Mouse (Mus musculus) heart, embryonic 14.5 days (tissue): ENCODE measurements at regions not wholly inside any gene's neighbourhood (a gene's known extent, or its start where the extent isn't known, plus 50 kb on each side); places are given as distances from the start of the nearest gene placed in this dataset.

Experiments used
- ATAC-seq: fragments of 200-750 bp; cut with Nextera tagmentation; 2 replicates; pipeline ENCODE4 v1.8.0; 2017; ENCODE audit warnings: low read depth, moderate TSS enrichment; ENCODE audit not compliant: insufficient number of reproducible peaks, insufficient read depth, low FRiP score
- H3K27ac ChIP-seq, 2 experiments: fragments of 200-500 bp in 1 of 2; fragments of 300-500 bp in 1 of 2; sonication (generic) in 1 of 2; replicated peaks in 1 of 2; 2 replicates each; pipeline ENCODE4 v1.5.1; 2012 to 2014; ENCODE audit warnings: low read depth in 2 of 2, low read length in 2 of 2, control low read depth in 1 of 2, mild to moderate bottlenecking in 1 of 2, mixed read lengths in 1 of 2; ENCODE audit not compliant: control insufficient read depth in 1 of 2, insufficient read depth in 1 of 2
- H3K27me3 ChIP-seq: fragments of 300-500 bp; sonication (generic); 2 replicates; pipeline ENCODE4 v1.6.1; 2014; ENCODE audit warnings: mild to moderate bottlenecking, low read length, control low read depth; ENCODE audit not compliant: control insufficient read depth, insufficient read depth
- H3K36me3 ChIP-seq: fragments of 300-500 bp; sonication (generic); 2 replicates; pipeline ENCODE4 v1.6.1; 2014; ENCODE audit warnings: mild to moderate bottlenecking, control low read depth, low read length, mixed read lengths; ENCODE audit not compliant: control insufficient read depth, insufficient read depth
- H3K4me1 ChIP-seq, 2 experiments: fragments of 200-500 bp in 1 of 2; fragments of 300-500 bp in 1 of 2; sonication (generic) in 1 of 2; 2 replicates each; pipeline ENCODE4 v1.6.1; 2012 to 2014; ENCODE audit warnings: low read length in 2 of 2, control low read depth in 1 of 2, mixed read lengths in 1 of 2; ENCODE audit not compliant: control insufficient read depth in 2 of 2, insufficient read depth in 2 of 2
- H3K4me2 ChIP-seq: fragments of 300-500 bp; sonication (generic); 2 replicates; pipeline ENCODE4 v1.6.1; 2014; ENCODE audit warnings: mild to moderate bottlenecking, low read length
- H3K4me3 ChIP-seq, 2 experiments: fragments of 200-500 bp in 1 of 2; fragments of 300-500 bp in 1 of 2; sonication (generic) in 1 of 2; 2 replicates each; pipeline ENCODE4 v1.5.1; 2012 to 2014; ENCODE audit warnings: low read length in 2 of 2, mild to moderate bottlenecking in 2 of 2, control low read depth in 1 of 2, low read depth in 1 of 2, moderate library complexity in 1 of 2; ENCODE audit not compliant: control insufficient read depth in 1 of 2, insufficient read depth in 1 of 2
- H3K9ac ChIP-seq: fragments of 300-500 bp; sonication (generic); 2 replicates; pipeline ENCODE4 v1.6.1; 2014; ENCODE audit warnings: mild to moderate bottlenecking, low read length
- H3K9me3 ChIP-seq: fragments of 300-500 bp; sonication (generic); 2 replicates; pipeline ENCODE4 v1.6.1; 2016; ENCODE audit warnings: low read length, control low read depth; ENCODE audit not compliant: control insufficient read depth
- WGBS: fragments of 180-500 bp; shearing (Covaris S2); extraction: QIAGEN DNeasy Blood & Tissue Kit; methylation state at CpG from one replicate; pipeline ENCODE4 v1.1.7; 2014; 5-methylcytosine and 5-hydroxymethylcytosine counted together

GRCm38 (mm10) chr8:93591608-93592301 lies 56.1 kb upstream of the Ces5a start:
- WGBS, result 34% methylated on average over 9 of the region's 9 CpGs
- H3K4me3 ChIP-seq, result no peak overlapping the region
- H3K36me3 ChIP-seq, result no peaks in the 10 kb centered on the region
- no peaks in the 10 kb centered on the region for H3K4me1 ChIP-seq
- no peak for ATAC-seq
- no peaks in the 10 kb centered on the region for H3K9me3 ChIP-seq
- no peak overlapping the region for H3K4me2 ChIP-seq
- H3K27ac ChIP-seq, result no peak overlapping the region
- H3K27me3 ChIP-seq, result no peaks in the 10 kb centered on the region; the same call in 1 of the 2 replicates
- H3K9ac ChIP-seq, result 0 out of 2 replicates have a peak overlapping the region, but pooled peaks have one; percentile 25

GRCm38 (mm10) chr8:93592302-93592651 lies 56.6 kb upstream of the Ces5a start:
- ATAC-seq, result no peak
- H3K36me3 ChIP-seq, result no peaks in the 10 kb centered on the region
- no peaks in the 10 kb centered on the region; the same call in 1 of the 2 replicates for H3K27me3 ChIP-seq
- no peak overlapping the region for H3K4me3 ChIP-seq
- H3K27ac ChIP-seq, result no peak overlapping the region
- no peaks in the 10 kb centered on the region for H3K9me3 ChIP-seq
- WGBS, result 24% methylated on average over 3 of the region's 3 CpGs
- H3K4me2 ChIP-seq, result no peak overlapping the region
- no peaks in the 10 kb centered on the region for H3K4me1 ChIP-seq
- 0 out of 2 replicates have a peak overlapping the region, but pooled peaks have one; percentile 25 for H3K9ac ChIP-seq

- peak; percentile 71; the same call in 1 of the 2 replicates for ATAC-seq
- no peaks in the 10 kb centered on the region; the same call in 1 of the 2 replicates for H3K27me3 ChIP-seq
- 5% methylated on average over 11 of the region's 11 CpGs for WGBS
- H3K9me3 ChIP-seq, result no peaks in the 10 kb centered on the region
- H3K27ac ChIP-seq, result peak overlapping the region; percentile 65 to 77
- H3K4me1 ChIP-seq, result peaks cover 9 to 11% of the 10 kb centered on the region in 2 experiments
- no peak overlapping the region for H3K4me3 ChIP-seq
- H3K9ac ChIP-seq, result peak overlapping the region; percentile 6; the same call in 1 of the 2 replicates
- H3K4me2 ChIP-seq, result peak overlapping the region; percentile 35
- H3K36me3 ChIP-seq, result no peaks in the 10 kb centered on the region
Measured at GRCm38 (mm10) chr8:93598613-93599121, 63.0 kb upstream of the Ces5a start.

GRCm38 (mm10) chr8:93599306-93599705 lies 63.7 kb upstream of the Ces5a start:
- Histone ChIP-seq H3K27ac (peak overlapping the region; percentile 15 to 65; a peak in 2 of 4 replicates), H3K36me3 (no peaks in the 10 kb centered on the region), H3K27me3 (no peaks in the 10 kb centered on the region; the same call in 1 of the 2 replicates), H3K4me2 (peak overlapping the region; percentile 35), H3K9ac (no peak overlapping the region), H3K4me1 (peaks cover 9 to 11% of the 10 kb centered on the region in 2 experiments), H3K4me3 (no peak overlapping the region), H3K9me3 (no peaks in the 10 kb centered on the region)
- ATAC-seq, result no peak
- 43% methylated on average over 9 of the region's 9 CpGs for WGBS

- Histone ChIP-seq H3K36me3 (no peaks in the 10 kb centered on the region), H3K27ac (no peak overlapping the region), H3K9me3 (no peaks in the 10 kb centered on the region), H3K4me2 (no peak overlapping the region), H3K27me3 (no peaks in the 10 kb centered on the region; the same call in 1 of the 2 replicates), H3K4me3 (no peak overlapping the region), H3K4me1 (peaks cover 9 to 11% of the 10 kb centered on the region in 2 experiments), H3K9ac (no peak overlapping the region)
- 62% methylated on average over 8 of the region's 8 CpGs for WGBS
- ATAC-seq, result no peak
Measured at GRCm38 (mm10) chr8:93599776-93600175, 64.1 kb upstream of the Ces5a start.

- Histone ChIP-seq H3K4me1 (peaks cover 15 to 27% of the 10 kb centered on the region in 2 experiments), H3K27ac (peak overlapping the region; percentile 67 to 68), H3K4me3 (no peak overlapping the region), H3K27me3 (no peaks in the 10 kb centered on the region), H3K36me3 (no peaks in the 10 kb centered on the region), H3K4me2 (peak overlapping the region; percentile 50), H3K9me3 (no peaks in the 10 kb centered on the region), H3K9ac (0 out of 2 replicates have a peak overlapping the region, but pooled peaks have one; percentile 21)
- peak; percentile 77 for ATAC-seq
- WGBS, result 13% methylated on average over 18 of the region's 18 CpGs
Measured at GRCm38 (mm10) chr8:93626807-93627526, 91.3 kb upstream of the Ces5a start.

DNA sequence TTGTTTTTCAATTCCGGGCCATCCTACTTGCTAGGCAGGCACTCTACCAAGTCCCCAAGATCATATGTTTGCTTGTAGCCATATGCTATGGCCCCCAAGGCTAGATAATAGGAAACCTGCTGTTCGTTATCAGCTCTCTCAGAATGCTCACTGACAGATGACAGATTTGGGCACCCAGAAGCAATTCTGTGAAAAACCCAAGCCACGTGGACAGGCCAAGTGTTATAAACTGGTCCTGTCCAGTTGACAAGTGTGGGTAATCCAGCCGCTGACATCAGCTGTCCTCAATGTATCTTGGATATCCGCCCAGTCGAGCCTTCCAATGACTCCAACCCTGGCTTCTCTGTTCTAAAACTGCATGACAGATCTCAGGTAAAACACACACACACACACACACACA lies 92.0 kb upstream of the Ces5a start:
- WGBS, result 15% methylated on average over 6 of the region's 6 CpGs
- ATAC-seq, result no peak
- H3K36me3 ChIP-seq, result no peaks in the 10 kb centered on the region
- H3K4me2 ChIP-seq, result peak overlapping the region; percentile 50
- H3K27ac ChIP-seq, result peak overlapping the region; percentile 67 to 68
- H3K9me3 ChIP-seq, result no peaks in the 10 kb centered on the region
- H3K4me1 ChIP-seq, result peaks cover 15 to 27% of the 10 kb centered on the region in 2 experiments
- H3K4me3 ChIP-seq, result no peak overlapping the region
- H3K9ac ChIP-seq, result no peak overlapping the region
- H3K27me3 ChIP-seq, result no peaks in the 10 kb centered on the region
